Mouse (Mus musculus) adrenal gland, adult 18-20 months (tissue): ENCODE results near the gene Mcl1. TPM values are rescaled to one million over a fixed set of nuclear protein-coding genes. Genes with fewer than 3 reads are reported as not detected.

Experiments
- DNase-seq, 2 experiments: peaks; one replicate each; pipeline ENCODE4 v3.0.0; 2021 to 2022; ENCODE audit warnings: low spot score in 2 of 2
- total RNA-seq, 2 experiments: library from RNA; stranded (reverse); gene quantifications; 1 replicate in 1 of 2; 2 replicates in 1 of 2; pipeline ENCODE4 v1.2.3; 2021

Mcl1 gene
- total RNA-seq, 2 experiments from 2014 or later: 138 to 228 TPM

DNA sequence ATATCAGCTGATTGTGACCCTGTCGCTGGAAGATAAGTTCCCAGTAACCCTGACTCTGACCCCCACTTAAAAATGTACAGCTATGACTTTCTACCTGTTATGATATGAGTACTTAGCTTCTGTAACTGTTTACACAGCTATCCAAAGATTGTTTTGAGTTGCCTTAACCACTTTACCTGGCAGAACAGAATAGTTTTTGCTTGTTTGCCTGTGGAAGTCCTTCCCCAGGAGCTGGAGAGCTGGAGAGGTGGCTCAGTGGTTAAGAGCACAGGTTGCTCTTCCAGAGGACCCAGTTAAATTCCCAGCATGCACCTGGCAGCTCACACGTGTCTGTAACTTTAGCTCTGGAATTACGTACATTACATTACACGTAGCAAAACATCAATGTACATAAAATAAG lies 46.0 kb downstream of the Mcl1 start:
- DNase-seq: no peak

DNA sequence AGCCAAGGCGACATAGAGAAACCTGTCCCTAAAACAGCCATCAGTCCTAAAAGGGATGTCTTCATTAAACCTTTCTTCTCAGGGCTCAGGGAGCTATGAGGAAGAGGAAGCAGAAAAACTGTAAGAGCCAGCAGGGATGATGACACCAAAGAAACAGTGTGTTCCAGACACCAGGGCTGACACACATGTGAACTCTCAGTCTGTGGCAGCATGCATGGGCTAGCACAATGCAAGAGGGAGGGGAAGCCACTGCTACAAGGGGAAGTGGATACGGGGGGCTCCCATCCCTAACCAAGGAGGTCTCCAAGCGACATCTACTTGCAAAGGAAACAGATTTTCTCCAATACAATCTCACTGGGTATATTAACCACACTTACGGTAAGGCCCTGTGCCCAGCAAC lies 47.7 kb downstream of the Mcl1 start:
- no peak for DNase-seq

DNA sequence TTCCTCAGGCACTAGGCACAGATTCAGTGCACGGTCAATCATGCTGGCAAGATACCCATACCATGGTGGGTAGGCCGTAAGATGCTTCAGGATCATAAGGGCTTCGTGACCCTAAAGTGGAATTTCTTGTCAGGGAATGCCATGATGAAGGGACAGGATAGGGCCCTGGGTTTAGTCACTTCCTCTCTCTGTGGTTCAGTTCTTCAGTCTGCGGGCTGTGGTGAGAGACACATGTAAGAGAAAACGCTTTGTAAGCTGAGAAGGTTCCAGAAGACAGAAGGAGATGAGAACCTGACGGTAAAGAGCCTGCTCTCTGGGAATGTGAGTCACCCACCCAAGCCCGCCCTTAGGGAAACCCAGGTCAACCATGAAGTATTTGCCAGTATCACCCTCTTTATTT lies 48.9 kb downstream of the Mcl1 start:
- no peak for DNase-seq

DNA sequence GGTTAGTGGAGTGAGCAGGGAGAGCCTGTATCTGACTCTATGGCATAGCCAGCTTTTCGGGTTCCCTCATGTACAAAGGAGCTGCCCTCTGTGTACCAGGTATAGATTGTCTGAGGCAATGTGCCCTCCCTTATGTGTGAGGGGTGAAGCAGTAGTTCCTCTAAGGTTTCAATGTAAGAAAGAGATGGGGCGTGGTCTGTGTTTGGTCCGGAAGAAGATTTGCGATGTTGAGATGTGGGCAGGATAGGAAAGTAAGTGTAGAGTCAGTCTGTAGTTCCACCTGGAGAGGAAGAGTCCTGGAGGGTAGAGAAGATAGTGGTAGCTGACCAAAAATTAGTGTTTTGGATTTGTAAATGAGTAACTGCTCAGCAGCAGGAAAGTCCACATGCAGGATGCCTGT lies 50.5 kb downstream of the Mcl1 start:
- DNase-seq: no peak

DNA sequence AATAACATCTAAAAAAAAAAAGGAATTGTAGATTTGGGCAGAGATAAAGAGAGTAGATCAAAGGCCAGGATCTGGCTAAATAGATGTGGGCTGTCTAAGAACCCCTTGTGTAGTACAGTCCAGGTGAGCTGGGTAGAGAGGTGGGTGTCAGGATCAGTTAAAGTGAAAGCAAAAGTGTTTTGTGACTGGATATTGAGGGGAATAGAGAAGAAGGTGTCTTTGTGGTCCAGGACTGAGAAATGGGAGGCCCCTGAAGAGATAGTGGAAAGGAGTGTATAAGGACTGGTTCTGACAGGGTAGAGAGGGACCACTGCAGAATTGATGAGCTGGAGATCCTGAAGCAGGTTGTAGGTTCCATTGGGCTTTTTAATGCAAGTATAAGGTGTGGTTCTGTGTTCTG lies 51.4 kb downstream of the Mcl1 start:
- no peak for DNase-seq

Other genes starting within 250 kb of the Mcl1 start
- 10 to 100 TPM; 50.1 to 60.5 TPM for gene Arnt, start 224.4 kb upstream of the Mcl1 start, total RNA-seq
- gene Ctsk, start 159.5 kb upstream of the Mcl1 start, total RNA-seq: 1 to 10 TPM; 5.0 to 5.9 TPM
- 100 to 1,000 TPM in 1 of 2 experiments, 10 to 100 TPM in 1; 71.3 to 153 TPM for gene Ctss, start 132.0 kb upstream of the Mcl1 start, total RNA-seq
- gene Hormad1, start 99.1 kb upstream of the Mcl1 start, total RNA-seq: not detected
- 10 to 100 TPM; 32.6 to 37.1 TPM for gene Golph3l, start 69.9 kb upstream of the Mcl1 start, total RNA-seq
- 100 to 1,000 TPM in 1 of 2 experiments, 10 to 100 TPM in 1; 92.9 to 105 TPM for gene Ensa, start 33.8 kb upstream of the Mcl1 start, total RNA-seq
- gene Adamtsl4, start 29.1 kb downstream of the Mcl1 start, total RNA-seq: 10 to 100 TPM in 1 of 2 experiments, 1 to 10 TPM in 1; 8.6 to 10.1 TPM
- 100 to 1,000 TPM; 427 to 665 TPM for gene Ecm1, start 80.8 kb downstream of the Mcl1 start, total RNA-seq
- gene Tars2, start 101.4 kb downstream of the Mcl1 start, total RNA-seq: 10 to 100 TPM; 45.5 to 52.1 TPM
- 10 to 100 TPM; 43.0 to 46.8 TPM for gene Rprd2, start 160.1 kb downstream of the Mcl1 start, total RNA-seq
- 10 to 100 TPM; 26.7 to 32.8 TPM for gene Prpf3, start 197.1 kb downstream of the Mcl1 start, total RNA-seq
- gene Mrps21, start 212.7 kb downstream of the Mcl1 start, total RNA-seq: 100 to 1,000 TPM; 252 to 270 TPM
- 1 to 10 TPM; 2.1 to 3.2 TPM for gene Ciart, start 223.5 kb downstream of the Mcl1 start, total RNA-seq
- 10 to 100 TPM; 12.0 to 20.3 TPM for gene BC028528, start 233.2 kb downstream of the Mcl1 start, total RNA-seq
- gene Aph1a, start 235.2 kb downstream of the Mcl1 start, total RNA-seq: 100 to 1,000 TPM; 103 to 120 TPM
- gene Car14, start 245.9 kb downstream of the Mcl1 start, total RNA-seq: 1 to 10 TPM; 1.1 to 3.6 TPM